Mouse (Mus musculus): ENCODE data around the gene Rpl32.

The Rpl32 gene

GRCm38 (mm10) chr6:115815041-115815440, 6.5 kb upstream of the Rpl32 start:
- DNase-seq (ENCODE audit: low spot score in 2 of 2) = no peak

DNA sequence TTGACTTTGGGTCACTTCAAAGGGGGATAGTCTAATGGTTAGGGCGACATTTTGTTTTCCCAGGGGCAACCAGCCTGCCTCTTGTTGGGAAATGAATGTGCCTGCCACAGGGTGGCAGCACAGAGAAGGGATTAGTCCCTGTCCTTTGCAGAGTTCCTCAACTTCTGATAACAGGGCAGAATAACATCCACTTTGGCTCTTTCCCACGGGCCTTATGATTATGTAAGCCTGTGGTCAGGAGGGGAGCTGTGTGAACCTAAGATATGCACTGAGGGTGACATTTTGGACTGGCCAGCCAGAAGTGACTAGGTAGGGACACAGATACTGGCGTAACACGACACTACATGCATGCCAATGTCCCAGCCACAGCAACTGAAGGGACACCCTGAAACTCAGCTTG, 5.6 kb upstream of the Rpl32 start:
- peak in 1 of 2 experiments; percentile 49 for DNase-seq (ENCODE audit: low spot score in 2 of 2)

GRCm38 (mm10) chr6:115811606-115812005, 3.1 kb upstream of the Rpl32 start:
- DNase-seq (ENCODE audit: low spot score in 2 of 2) = no peak

DNA sequence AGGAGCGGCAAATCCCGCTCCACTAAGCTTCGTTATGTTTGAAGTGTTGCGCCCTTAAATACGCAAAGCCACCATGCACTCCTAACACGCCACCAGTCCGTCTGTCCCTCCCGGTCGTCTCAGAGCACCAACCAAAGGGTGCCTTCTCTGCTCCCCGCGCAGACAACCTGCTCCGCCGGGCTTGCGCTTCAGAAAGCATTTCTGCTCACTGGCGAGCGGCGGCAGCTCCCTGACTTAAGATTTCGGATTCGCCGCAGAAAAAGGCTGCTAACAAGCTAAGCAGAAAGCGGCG, 405 bp downstream of the Rpl32 start:
- no peak for DNase-seq (ENCODE audit: low spot score in 2 of 2)

DNA sequence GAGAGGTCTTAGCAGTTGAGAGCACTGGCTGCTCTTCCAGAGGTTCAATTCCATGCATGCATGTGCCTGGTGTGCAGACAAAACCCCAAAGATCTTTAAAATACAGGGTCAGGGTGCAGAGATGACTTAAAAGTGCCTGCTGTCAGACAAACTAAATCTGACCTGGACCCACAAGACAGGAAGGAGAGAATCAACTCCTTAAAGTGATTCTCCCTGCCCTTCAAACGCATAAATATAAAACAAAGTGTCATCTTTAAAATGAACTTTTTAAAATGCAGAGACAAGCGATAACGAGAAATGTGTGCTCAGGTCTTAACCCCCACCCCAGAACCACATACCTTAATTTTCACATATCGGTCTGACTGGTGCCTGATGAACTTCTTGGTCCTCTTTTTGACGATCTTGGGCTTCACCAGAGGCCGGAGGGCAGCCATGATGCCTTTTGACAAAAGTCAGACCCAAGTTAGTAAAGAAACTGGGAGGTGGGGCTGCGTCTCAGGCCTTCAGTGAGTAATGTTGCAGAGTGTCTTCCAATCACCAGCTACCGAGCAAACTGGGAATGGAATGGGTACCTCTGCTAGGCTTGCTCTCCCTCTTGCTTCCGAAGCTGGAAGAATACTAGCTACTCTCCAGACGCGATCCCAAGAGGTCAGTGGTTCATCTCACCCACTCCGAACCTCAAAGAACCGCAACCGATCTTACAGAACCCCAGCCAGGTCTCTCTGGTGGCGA, 917 bp downstream of the Rpl32 start:
- no peak for DNase-seq (ENCODE audit: low spot score in 2 of 2)

DNA sequence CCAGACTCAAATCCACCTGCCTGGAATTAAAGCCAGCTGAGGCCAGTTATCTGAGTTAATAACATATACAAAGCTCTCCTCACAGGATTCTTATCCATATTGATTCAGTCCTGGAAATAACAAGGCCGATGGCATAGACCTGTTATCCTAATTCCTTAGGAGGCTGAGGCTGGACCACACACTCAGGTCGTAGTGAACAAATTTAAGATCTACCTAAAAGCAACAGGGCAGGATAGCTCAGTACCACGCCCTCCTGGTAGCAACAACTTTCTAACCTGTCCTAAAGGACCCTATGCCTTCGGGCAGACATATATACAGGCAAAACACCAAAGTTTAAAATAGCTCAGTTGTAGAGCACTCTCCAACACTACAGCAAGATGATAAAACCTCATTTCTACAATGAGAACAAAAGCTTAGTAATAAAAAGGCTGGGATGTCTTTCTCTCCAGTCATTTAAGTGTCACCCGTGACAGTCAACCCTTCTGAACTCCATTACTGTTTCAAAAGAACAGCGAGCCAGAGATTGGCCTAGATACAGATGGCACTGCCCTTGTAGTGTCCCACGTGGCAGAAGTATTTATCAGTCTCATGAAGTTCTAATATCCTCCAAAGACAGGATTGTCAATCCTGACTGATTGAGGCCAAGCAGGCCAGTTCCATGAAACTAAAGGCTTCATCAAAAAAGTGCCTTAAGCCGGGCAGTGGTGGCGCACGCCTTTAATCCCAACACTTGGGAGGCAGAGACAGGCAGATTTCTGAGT, 3.9 kb downstream of the Rpl32 start:
- DNase-seq (ENCODE audit: low spot score in 2 of 2) = no peak

DNA sequence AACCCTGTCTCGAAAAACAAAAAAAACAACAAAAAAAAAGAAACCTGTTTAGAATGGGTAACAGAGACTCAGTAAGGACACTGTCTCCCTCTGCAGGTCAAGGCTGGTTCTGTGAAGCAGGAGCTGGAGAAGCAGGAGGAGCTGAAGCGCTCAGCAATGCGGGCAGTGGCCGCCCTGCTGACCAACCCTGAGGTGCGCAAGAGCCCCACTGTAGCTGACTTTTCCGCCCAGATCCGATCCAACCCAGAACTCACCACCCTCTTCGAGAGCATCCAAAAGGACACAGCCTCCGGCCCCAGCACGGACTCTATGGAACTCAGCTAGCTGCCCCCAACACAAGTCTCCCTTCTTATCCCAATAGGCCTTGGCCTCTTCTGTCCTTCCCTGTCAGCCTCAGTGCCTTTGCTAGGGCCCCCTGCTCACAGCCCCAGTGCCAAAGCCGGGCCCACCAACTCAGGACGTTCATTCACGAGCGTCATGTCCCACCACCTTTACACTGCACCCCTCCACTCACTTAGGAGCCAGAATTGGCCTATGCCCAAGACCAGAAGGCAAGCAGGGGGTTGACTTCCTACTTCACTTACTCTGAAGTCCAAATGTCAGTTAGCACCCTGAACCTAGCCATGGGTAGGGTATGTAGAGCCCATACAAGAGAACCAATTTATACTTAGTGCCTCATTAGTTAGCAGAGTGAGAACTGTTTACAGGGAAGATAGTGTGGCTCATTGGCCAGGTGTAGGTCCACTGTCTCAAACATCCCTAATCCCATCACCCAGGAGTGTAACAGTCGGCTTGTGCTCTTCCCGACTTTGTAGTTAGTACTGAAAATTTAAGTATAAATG, 4.8 kb downstream of the Rpl32 start:
- DNase-seq (ENCODE audit: low spot score in 2 of 2) = peak; percentile 42 to 53

GRCm38 (mm10) chr6:115801811-115802210, 6.7 kb downstream of the Rpl32 start:
- no peak for DNase-seq (ENCODE audit: low spot score in 2 of 2)

DNA sequence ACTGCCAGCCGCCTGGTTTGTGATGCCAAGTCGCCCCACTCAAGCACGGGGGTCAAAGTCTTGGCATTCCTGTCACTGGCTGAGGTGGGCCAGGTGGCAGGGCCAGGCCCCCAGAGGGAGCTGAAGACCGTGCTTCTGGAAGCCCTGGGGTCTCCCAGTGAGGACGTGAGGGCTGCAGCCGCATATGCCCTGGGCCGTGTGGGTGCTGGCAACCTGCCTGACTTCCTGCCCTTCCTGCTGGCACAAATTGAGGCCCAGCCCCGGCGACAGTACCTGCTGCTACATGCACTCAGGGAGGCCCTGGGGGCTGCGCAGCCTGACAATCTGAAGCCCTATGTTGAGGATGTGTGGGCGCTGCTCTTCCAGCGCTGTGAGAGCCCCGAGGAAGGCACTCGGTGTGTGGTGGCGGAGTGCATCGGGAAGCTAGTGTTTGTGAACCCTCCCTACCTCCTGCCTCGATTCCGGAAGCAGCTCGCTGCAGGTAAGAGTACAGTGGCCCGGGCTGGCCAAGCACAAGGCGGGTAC, 15.8 kb downstream of the Rpl32 start:
- no peak for DNase-seq (ENCODE audit: low spot score in 2 of 2)

GRCm38 (mm10) chr6:115791842-115792686, 16.5 kb downstream of the Rpl32 start:
- no peak for DNase-seq (ENCODE audit: low spot score in 2 of 2)

DNA sequence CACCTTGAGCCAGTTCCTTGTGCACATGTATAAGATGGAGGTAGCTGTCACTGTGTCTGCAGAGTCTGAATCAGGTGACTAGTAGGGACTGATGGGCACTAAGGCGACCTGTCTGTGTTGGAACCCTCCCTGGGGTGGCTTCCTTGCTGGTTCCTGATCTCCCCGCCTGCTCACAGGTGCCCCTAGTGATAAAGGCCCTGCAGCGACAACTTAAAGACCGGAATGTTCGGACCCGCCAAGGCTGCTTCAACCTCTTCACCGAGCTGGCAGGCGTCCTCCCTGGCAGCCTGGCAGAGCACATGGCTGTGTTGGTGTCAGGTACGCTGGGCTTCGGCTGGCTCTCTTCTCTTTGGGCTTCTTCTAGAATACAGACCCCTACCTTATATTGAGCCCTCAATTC, 17.5 kb downstream of the Rpl32 start:
- DNase-seq (ENCODE audit: low spot score in 2 of 2) = no peak

DNA sequence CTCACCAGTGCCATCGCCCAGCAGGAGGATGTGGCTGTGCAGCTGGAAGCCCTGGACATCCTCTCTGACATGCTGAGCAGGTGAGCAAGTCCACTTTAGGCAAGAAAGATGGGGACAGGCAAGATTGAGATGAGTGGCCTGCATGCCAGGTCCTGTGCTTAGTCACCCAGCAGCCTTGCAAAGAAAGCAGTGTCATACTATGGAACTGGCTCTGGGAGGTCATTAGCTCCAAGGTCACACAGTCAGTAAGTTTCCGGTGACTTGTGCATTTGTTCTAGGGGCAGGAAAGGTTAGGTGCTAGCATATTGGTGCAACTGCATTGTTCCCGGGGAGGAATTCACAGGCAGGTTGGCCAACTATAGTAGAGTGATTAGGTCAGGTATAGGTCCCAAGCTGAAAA, 25.8 kb downstream of the Rpl32 start:
- DNase-seq (ENCODE audit: low spot score in 2 of 2) = no peak

DNA sequence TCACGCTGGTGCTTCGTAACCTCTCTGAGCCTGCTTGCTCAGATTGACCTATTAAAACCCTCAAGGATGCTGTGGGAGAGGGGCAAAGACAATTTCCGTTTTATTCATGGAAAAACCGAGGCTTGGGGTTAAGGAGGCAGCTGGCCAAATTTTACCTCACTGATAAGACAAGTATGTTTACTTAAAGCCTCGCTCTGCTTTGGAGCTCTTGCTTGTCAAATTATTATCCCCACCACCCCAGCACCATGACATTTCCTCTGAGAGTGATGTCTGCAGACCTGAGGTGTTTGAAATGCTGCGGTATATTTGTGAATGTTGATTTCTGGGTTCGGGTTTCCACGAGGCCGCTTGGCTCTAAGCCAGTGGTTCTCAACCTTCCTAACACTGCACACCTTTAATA, 32.2 kb downstream of the Rpl32 start:
- DNase-seq (ENCODE audit: low spot score in 2 of 2) = no peak

DNA sequence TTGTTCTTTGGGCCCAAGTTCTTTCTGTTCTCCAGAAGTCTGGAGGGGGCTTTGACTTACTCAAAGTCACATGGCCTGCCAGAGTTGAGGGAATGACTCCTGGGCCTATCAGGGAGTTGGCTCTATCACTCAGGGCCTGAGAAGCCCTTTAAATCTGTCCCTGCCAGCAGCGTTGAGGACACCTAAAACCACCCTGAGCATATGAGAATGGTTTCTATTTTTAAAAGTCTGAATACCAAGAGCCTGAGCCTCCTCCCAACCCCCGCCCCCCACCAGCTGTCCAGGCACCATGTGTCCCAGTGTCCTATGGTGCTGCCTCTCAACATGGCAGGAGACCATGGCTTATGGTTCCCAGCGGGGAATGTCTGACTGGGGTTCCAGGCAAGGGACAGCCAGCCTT, 32.7 kb downstream of the Rpl32 start:
- no peak for DNase-seq (ENCODE audit: low spot score in 2 of 2)

DNA sequence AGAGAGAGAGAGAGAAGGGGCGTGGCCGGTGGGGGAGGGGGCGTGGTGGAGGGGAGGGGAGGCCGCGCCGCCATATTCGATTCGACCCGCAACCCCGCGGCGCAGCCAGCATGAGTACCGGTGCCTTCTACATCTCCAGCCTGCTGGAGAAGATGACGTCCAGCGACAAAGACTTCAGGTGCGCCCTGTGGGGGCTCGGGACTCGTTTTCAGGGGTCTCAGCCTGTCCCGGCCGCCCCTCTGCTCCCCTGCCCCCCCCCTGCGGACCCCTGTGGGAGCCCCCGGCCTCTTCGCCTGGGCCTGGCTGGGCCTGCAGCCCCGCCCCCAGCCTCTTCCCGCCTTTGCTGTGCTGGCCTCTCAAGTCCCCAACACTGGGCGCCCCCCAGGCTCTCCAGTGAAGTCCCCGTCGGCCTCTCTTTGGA, 34.0 kb downstream of the Rpl32 start, which contains the start of gene Cand2:
Cand2 (plus strand) TSS at position 38 of the 421 bp plus-strand sequence.
- peak in 1 of 2 experiments; percentile 66 for DNase-seq (ENCODE audit: low spot score in 2 of 2)

DNA sequence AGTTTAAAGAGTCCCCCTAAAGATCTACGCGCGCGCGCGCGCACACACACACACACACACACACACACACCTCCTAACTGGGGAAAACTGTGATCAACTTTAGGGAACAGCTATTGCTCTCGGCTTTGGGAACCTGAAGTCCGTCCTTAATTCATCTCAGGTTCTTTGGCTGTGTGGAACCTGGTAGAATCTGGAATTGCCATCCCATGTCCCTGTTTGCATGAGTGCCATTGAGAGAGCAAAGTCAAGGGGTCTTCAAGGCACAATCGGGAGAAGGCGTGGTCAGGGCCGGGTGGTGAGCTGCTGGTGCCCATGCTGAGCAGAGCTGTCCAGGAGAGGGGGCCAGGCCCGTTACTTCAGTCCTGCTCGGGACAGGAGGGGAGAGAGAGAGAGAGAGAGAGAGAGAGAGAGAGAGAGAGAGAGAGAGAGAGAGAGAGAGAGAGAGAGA, 34.6 kb downstream of the Rpl32 start:
- DNase-seq (ENCODE audit: low spot score in 2 of 2) = peak in 1 of 2 experiments; percentile 33

DNA sequence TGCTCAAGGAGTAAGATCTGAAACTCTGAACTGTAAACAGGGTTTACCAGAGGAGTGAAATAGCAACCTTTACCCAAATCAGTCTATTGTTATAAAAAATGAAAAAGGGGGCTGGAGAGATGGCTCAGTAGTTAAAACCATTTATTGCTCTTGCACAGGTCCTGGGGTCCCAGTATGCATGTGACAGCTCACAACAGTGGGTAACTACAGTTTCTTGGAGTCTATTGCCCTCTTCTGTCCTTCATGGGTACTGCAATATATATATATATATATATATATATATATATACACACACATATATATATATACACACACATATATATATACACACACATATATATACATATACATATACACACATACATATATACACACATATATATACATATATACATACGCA, 35.9 kb downstream of the Rpl32 start:
- DNase-seq (ENCODE audit: low spot score in 2 of 2) = no peak

DNA sequence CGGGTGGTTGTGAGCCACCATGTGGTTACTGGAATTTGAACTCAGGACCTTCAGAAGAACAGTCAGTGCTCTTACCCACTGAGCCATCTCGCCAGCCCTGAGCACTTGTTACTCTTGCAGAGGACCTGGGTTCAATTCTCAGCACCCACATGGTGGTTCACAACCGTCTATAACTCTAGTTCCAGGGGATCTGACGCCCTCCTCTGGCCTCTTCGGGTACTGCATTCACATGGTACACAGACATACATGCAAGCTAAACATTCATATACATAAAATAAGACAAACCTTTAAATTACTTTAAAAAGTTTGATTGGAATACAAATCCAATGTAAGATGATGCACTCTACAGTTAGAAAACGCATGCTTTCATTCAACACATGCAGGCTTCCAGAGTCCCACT, 36.3 kb downstream of the Rpl32 start:
- DNase-seq (ENCODE audit: low spot score in 2 of 2) = no peak

- no peak for DNase-seq (ENCODE audit: low spot score in 2 of 2)
Observed at GRCm38 (mm10) chr6:115770852-115771251, 37.7 kb downstream of the Rpl32 start.

DNA sequence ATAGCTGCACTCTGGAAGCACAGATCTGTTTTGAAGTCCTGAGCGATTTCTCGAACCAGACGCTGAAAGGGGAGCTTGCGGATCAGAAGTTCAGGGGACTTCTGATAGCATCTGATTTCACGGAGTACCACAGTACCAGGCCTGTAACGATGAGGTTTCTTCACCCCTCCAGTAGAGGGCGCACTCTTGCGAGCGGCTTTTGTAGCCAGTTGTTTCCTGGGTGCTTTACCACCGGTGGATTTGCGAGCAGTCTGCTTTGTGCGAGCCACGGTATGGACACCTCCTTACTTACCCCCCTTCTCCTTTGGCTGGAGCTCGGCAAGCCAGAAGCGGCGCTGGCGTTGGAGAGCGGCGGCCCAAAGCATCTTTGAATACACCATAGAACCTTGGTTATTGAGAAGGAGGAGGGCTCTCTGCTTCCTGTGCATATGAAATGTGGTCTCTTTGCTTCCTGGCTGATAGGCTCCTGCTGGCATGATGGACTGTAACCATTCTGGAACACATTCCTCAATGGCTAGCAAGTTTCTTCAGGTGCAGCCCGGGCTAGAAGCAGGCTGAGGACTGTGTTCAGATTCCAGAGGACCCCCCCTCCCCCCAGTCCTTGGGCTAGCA, 38.4 kb downstream of the Rpl32 start:
- no peak for DNase-seq (ENCODE audit: low spot score in 2 of 2)

- no peak for DNase-seq (ENCODE audit: low spot score in 2 of 2)
Observed at GRCm38 (mm10) chr6:115768207-115768606, 40.3 kb downstream of the Rpl32 start.

Measured in thymus, postnatal 10 days (tissue).